Mouse (Mus musculus): ENCODE data around the gene Synrg.

Gene Synrg

GRCm38 (mm10) chr11:83981338-83981737 lies 17.1 kb downstream of the Synrg start:
- no peak for DNase-seq (ENCODE audit: extremely low read depth, low read depth)

- no peak for DNase-seq (ENCODE audit: extremely low read depth, low read depth)
These were observed 27.5 kb downstream of the Synrg start for GRCm38 (mm10) chr11:83991701-83992100.

DNA sequence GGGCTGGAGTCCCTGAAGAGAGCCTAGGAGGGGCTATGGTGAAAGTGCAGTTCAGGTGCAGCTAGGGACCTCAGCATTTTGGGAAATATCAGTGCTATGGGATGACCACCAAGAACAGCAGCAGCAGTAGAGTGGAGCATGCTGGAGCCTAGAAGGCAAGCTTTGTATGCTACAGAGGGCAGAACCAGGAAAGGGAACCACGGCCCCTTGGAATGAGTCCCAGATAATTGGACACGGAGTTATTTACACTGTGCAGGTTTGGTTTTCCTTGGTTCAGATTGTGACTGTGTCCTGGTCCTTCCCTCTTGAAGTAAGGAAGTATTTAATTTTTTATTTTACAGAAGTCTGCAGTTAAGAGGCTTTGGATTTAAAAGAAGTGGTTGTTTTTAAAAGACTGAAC lies 29.2 kb downstream of the Synrg start:
- no peak for DNase-seq (ENCODE audit: extremely low read depth, low read depth)

DNA sequence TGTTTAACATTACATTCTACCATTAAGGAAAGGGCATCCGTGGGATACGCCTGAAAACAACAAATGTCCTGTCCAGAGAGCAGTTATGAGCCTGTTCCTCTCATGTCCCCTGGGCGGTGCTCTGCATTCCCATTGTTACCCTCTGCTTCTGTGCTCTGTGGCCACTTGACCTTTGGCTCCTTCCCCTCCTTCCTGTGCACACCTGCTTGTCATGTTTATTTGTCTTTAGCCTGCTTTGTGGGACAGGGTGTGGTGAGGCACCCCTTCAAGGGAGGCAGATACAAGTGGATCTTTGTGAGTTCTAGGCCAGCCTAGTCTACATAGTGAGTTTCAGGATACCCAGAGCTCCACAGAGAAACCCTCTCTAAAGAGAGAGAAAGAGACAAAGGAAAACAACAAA lies 30.3 kb downstream of the Synrg start:
- DNase-seq (ENCODE audit: extremely low read depth, low read depth) = no peak

- DNase-seq (ENCODE audit: extremely low read depth, low read depth) = no peak
These were observed 31.3 kb downstream of the Synrg start for GRCm38 (mm10) chr11:83995535-83995950.

- no peak for DNase-seq (ENCODE audit: extremely low read depth, low read depth)
These were observed 33.1 kb downstream of the Synrg start for GRCm38 (mm10) chr11:83997171-83997868.

DNA sequence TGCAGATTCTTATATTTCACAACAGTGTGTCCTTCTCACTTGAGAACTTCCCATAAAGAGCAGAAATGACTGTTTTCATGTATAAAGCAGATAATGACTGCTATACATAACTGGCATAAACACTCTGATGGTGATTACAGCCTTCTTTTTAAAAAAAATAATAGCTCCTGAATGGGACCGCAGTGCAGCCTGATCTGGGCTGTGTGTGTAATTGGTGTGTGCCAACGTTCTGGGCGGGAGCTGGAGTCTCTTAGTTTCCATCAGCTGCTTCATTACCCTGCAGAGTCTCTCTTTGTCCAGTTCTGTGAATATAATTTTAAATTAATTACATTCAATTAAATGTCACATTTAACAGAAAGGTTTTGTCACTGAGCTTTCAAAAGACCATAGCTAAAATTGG lies 34.8 kb downstream of the Synrg start:
- DNase-seq (ENCODE audit: extremely low read depth, low read depth) = no peak

DNA sequence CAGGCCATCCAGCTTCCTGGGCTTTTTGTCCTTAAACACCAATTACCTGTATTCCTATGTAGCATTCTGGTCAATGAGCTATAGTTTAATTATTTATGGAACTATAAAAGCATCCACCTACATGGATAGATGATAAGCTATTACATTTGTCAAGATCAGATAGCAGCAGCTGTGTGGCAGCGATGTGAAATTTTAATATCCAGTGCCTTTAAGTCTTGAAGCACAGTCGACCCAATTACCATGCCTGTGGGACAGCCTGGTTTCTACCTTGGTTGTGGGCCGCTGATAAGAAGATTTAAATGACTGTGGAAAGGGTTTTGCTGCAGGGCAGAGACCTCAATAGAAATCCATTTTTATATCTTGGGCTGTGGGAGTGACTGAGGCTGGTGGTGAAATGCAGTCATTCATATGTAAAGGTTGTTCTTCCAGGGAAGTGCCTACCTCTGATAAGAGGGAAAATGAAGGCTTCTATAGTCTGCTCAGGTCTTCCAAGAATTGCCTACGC lies 35.2 kb downstream of the Synrg start:
- DNase-seq (ENCODE audit: extremely low read depth, low read depth) = no peak

DNA sequence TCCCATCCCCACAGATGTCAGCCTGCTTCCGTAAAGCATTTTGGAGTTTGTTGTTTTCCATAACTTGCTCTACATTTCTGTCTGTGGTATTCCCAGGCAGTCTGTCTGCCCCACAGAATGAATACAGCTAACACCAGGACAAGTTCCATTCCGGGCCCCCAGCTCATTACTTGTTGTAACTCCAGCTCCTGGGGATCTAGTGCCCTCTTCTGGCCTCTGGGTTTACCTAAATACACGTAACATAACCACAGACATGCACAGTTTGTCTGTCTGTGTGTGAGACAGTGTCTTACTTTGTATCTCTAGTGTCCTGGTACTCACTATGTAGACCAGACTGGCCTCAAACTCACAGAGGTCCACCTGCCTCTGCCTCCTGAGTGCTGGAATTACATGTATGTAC lies 37.0 kb downstream of the Synrg start:
- DNase-seq (ENCODE audit: extremely low read depth, low read depth) = no peak

- no peak for DNase-seq (ENCODE audit: extremely low read depth, low read depth)
These were observed 39.8 kb downstream of the Synrg start for GRCm38 (mm10) chr11:84003986-84004385.

- DNase-seq (ENCODE audit: extremely low read depth, low read depth) = no peak
These were observed 44.8 kb downstream of the Synrg start for GRCm38 (mm10) chr11:84009001-84009400.

DNA sequence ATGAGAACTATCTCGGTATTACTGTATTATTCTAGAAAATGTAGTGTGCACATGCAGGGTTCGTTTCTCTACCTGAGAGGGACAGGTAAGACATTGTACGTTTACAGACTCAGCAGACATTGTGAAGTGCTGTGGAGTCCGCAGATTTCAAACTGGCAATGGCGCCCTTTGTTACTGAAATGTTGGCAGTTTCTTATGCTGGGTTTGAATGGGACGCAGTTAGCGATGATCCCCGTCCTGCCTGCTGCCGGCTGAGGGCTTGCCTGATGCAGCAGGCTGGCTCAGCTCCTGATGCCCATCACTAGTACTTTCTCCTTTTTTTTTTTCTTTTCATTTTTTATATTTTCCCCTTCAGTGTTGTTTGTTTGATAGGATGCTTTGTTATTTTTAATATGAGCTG lies 46.2 kb downstream of the Synrg start:
- DNase-seq (ENCODE audit: extremely low read depth, low read depth) = no peak

DNA sequence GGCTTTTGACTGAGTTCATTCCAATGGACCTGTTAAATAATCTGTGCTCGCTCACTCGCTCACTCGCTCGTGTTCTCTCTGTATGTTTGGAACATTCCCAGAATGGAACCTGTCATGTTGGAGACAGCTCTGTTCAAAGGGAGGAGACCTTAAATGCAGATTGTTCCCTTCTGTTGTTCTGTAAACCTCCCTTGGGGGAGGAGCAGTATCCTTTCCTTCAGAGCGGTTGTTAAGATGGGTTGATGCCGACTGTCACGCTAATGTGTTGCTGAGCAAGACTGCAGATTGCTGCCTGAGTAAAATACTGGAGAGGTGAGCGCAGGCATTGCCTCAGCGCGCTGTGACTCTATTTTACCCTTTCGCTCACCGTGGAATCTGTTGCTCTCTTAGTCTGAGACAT lies 46.8 kb downstream of the Synrg start:
- no peak for DNase-seq (ENCODE audit: extremely low read depth, low read depth)

- no peak for DNase-seq (ENCODE audit: extremely low read depth, low read depth)
These were observed 47.3 kb downstream of the Synrg start for GRCm38 (mm10) chr11:84011576-84011975.

GRCm38 (mm10) chr11:84013105-84013504 lies 48.9 kb downstream of the Synrg start:
- DNase-seq (ENCODE audit: extremely low read depth, low read depth) = no peak

DNA sequence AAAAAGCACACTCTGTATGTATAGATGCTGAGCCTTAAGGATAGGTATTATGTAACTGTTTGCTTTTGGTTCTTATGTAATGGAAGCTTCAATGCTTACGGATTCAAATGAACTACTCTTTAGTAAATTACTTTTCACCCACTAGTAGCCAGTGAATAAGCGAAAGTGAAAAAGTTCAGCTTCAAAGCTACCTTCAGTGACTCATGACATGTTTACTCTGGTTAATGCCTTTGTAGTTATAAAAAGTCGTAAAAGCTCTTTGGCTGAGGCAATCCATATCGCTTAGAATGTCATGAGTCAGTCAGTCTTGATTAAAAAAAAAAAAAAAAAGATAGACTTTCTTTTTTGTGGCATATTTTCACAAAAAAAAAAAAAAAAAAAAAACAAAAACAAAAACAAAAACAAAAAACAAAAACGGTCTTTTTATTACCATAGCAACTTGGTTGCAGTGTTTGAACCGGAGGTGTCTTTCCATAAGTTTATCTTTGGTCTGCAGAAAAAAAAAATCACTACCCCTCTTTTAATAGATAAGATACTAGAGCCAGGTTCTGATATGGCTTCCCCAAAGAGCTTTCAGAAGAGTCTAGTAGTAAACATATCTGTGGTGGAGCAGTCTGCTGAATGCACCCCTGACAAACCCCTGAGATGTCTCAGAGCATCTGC lies 52.0 kb downstream of the Synrg start:
- DNase-seq (ENCODE audit: extremely low read depth, low read depth) = no peak

DNA sequence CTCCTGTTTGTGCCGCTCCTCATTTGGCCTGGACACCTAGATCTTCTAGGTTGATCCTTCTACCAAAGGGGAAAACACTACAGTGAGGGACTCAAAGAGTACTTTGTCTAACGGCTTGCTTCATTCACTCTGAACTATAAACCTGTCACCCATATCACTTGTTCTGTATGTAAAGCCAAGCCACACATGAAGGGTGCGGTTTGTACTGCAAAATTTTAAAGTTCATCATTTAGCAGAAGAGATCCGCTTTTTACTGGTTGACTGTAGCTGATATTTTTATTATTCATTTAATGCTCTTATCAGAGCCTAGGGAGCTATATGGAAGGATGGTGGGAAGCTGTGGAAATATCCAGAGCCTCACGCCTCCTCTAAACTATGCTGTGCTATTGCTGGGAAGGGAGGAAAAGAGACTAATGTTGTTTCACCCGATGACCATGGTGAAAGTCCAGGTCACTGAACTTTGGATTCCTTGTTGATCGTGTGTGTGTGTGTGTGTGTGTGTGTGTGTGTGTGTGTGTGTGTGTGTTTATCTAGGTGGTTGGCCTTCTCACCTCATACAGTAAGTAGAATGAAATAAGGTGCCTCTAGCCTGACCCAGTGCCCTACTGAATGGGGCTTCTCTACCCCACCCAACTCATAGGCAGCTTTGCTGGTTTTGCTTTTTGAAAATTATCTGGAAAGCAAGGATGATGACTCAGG lies 52.7 kb downstream of the Synrg start:
- no peak for DNase-seq (ENCODE audit: extremely low read depth, low read depth)

DNA sequence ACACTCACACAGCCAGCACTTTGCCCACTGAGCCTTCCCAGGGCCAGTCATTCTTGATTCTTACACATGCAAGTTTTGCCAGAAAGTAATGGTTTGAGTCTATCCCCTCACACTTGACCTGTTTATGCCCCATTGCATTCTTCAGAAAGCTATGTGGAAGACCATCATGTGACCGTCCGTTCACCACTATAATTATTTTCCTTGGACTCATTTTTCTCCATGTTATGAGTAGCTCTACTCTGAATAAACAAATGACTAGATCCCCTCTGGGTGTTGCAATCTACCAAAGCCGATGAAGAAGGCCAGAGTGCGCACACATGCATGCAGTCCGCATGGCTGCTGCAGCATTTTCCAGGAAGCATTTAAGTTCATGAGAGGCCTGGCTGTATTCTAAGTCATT lies 63.0 kb downstream of the Synrg start:
- no peak for DNase-seq (ENCODE audit: extremely low read depth, low read depth)

- no peak for DNase-seq (ENCODE audit: extremely low read depth, low read depth)
These were observed 64.2 kb downstream of the Synrg start for GRCm38 (mm10) chr11:84028271-84029028.

- DNase-seq (ENCODE audit: extremely low read depth, low read depth) = peak; percentile 3
These were observed 67.7 kb downstream of the Synrg start for GRCm38 (mm10) chr11:84031971-84032370.

- DNase-seq (ENCODE audit: extremely low read depth, low read depth) = no peak
These were observed 68.3 kb downstream of the Synrg start for GRCm38 (mm10) chr11:84032559-84032958.

- no peak for DNase-seq (ENCODE audit: extremely low read depth, low read depth)
These were observed 69.4 kb downstream of the Synrg start for GRCm38 (mm10) chr11:84033671-84034070.
